Mouse (Mus musculus) urinary bladder, postnatal 36 days (tissue): Measurements from ENCODE around the gene Ifna16.

ENCODE experiments used
- DNase-seq, 2 experiments: peaks; one replicate each; pipeline ENCODE4 v3.0.0; 2022; ENCODE audit warnings: low spot score in 2 of 2, mixed read lengths in 1 of 2

Gene Ifna16

GRCm38 (mm10) chr4:88642526-88642925 is 34.2 kb downstream of the Ifna16 start:
- DNase-seq, result no peak

- peak; percentile 89 to 90 for DNase-seq
These were observed 35.5 kb downstream of the Ifna16 start for GRCm38 (mm10) chr4:88641077-88641831.

GRCm38 (mm10) chr4:88640704-88641076 is 36.0 kb downstream of the Ifna16 start:
- no peak for DNase-seq

- DNase-seq, result no peak
These were observed 42.4 kb downstream of the Ifna16 start, which contains the start of gene C87499 for GRCm38 (mm10) chr4:88634311-88634710. Gene C87499 (minus strand): TSS chr4:88634411.
